Mouse (Mus musculus) lung, adult 2 months (tissue): Measurements from ENCODE around the gene Ankrd53.

Experiments used
- CTCF ChIP-seq: fragments of 200-500 bp; IDR thresholded peaks from 2 replicates; pipeline ENCODE4 v1.5.1; 2011; ENCODE audit warnings: mild to moderate bottlenecking, low read length, control low read depth; ENCODE audit not compliant: insufficient read depth
- POLR2A ChIP-seq: fragments of 200-500 bp; IDR thresholded peaks from 2 replicates; pipeline ENCODE4 v1.6.1; 2011; ENCODE audit warnings: low read depth, mild to moderate bottlenecking, control low read depth, low read length, borderline replicate concordance; ENCODE audit errors: extremely low read depth

GRCm38 (mm10) chr6:83815801-83816200, 53.4 kb downstream of the Ankrd53 start:
- no peak for TF ChIP-seq POLR2A
- TF ChIP-seq CTCF = no peak
